Comparison of ENCODE assay signal across 18 mouse cellular contexts in the genomic region with DNA sequence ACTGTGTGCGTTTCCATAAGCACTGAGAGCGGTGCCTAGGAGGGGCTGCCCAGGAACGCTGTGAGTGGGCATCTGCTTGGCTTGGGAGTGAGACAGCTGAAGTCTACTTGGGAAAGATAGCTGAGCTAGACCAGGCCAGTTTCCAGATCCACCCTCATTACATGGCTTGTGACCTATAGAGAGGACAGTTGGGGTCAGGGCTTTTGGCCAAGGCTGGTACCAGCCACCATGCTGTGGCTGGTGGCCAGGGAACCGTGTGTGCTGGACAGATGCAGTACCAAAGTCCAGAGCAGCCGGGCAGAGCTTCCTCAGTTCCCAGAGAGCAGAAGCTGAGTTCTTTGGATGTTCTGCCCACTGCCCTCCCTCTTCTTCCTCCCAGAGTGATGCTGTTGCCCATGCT. TPM values are rescaled to one million over a fixed set of nuclear protein-coding genes. Genes with fewer than 3 reads are reported as not detected.
DNase-seq lines count a peak whose midpoint lies in the region; ATAC-seq lines count a peak whose summit lies in the region.
"Had no signal": no experiment of that assay in that cellular context is flagged by ENCODE, and none has a peak within 500 bp of the region (broad histone marks: within the 10 kb centered on the region; RNA-seq: fewer than 3 reads in every experiment).

No protein-coding gene starts in this region.

- H3K27ac ChIP-seq in forebrain, embryonic 10.5 days: no peak overlapping the region
- H3K27ac ChIP-seq in forebrain, embryonic 13.5 days: no peak overlapping the region
- no peak overlapping the region for H3K27ac ChIP-seq in intestine, embryonic 14.5 days (ENCODE audit: low read depth)
- no peak overlapping the region for H3K27ac ChIP-seq in intestine, embryonic 16.5 days (ENCODE audit: low read length)
- no peak overlapping the region for H3K27ac ChIP-seq in limb, embryonic 11.5 days (replicated peaks; ENCODE audit: low read depth, low read length)
- H3K27ac ChIP-seq in limb, embryonic 10.5 days: no peak overlapping the region
- H3K27ac ChIP-seq in embryonic facial prominence, embryonic 10.5 days (replicated peaks): no peak overlapping the region
- H3K27ac ChIP-seq: embryonic facial prominence, embryonic 15.5 days; limb, embryonic 12.5 days; liver, embryonic 15.5 days; midbrain, embryonic 15.5 days; neural tube, embryonic 15.5 days had no signal

- WGBS in forebrain, embryonic 10.5 days: 86% methylated on average over 5 of the region's 5 CpGs
- 84% methylated on average over 5 of the region's 5 CpGs for WGBS in forebrain, embryonic 13.5 days
- 86% methylated on average over 5 of the region's 5 CpGs for WGBS in intestine, embryonic 14.5 days
- WGBS in intestine, embryonic 16.5 days: 85% methylated on average over 5 of the region's 5 CpGs
- WGBS in limb, embryonic 11.5 days: 91% methylated on average over 5 of the region's 5 CpGs
- 89% methylated on average over 5 of the region's 5 CpGs for WGBS in limb, embryonic 10.5 days
- WGBS in embryonic facial prominence, embryonic 10.5 days: 86% methylated on average over 5 of the region's 5 CpGs

- peaks cover 8% of the 10 kb centered on the region for H3K4me1 ChIP-seq in forebrain, embryonic 10.5 days
- peaks cover 3% of the 10 kb centered on the region; the same call in 1 of the 2 replicates for H3K4me1 ChIP-seq in forebrain, embryonic 13.5 days
- no peaks in the 10 kb centered on the region; the same call in 1 of the 2 replicates for H3K4me1 ChIP-seq in intestine, embryonic 14.5 days (replicated peaks; ENCODE audit: control insufficient read depth, insufficient read depth, low read length)
- H3K4me1 ChIP-seq in intestine, embryonic 16.5 days (ENCODE audit: control insufficient read depth, insufficient read depth, low read length): no peaks in the 10 kb centered on the region
- no peaks in the 10 kb centered on the region for H3K4me1 ChIP-seq in limb, embryonic 11.5 days (ENCODE audit: control insufficient read depth, insufficient read depth, low read length)
- peaks cover 21% of the 10 kb centered on the region for H3K4me1 ChIP-seq in limb, embryonic 10.5 days
- H3K4me1 ChIP-seq in embryonic facial prominence, embryonic 10.5 days: peaks cover 19% of the 10 kb centered on the region
- H3K4me1 ChIP-seq: embryonic facial prominence, embryonic 15.5 days; liver, embryonic 15.5 days; midbrain, embryonic 15.5 days; neural tube, embryonic 15.5 days had no signal

- H3K9me3 ChIP-seq in forebrain, embryonic 10.5 days: no peaks in the 10 kb centered on the region
- H3K9me3 ChIP-seq in forebrain, embryonic 13.5 days (replicated peaks): no peaks in the 10 kb centered on the region
- no peaks in the 10 kb centered on the region for H3K9me3 ChIP-seq in intestine, embryonic 14.5 days (ENCODE audit: control insufficient read depth, low read length)
- H3K9me3 ChIP-seq in intestine, embryonic 16.5 days (ENCODE audit: control insufficient read depth, low read length): no peaks in the 10 kb centered on the region
- H3K9me3 ChIP-seq in limb, embryonic 11.5 days (ENCODE audit: control insufficient read depth, low read length): no peaks in the 10 kb centered on the region
- H3K9me3 ChIP-seq in limb, embryonic 10.5 days (replicated peaks): no peaks in the 10 kb centered on the region
- H3K9me3 ChIP-seq in embryonic facial prominence, embryonic 10.5 days: no peaks in the 10 kb centered on the region
- H3K9me3 ChIP-seq: embryonic facial prominence, embryonic 15.5 days; limb, embryonic 12.5 days; liver, embryonic 15.5 days; midbrain, embryonic 15.5 days; neural tube, embryonic 15.5 days had no signal

- ATAC-seq in forebrain, embryonic 13.5 days: no peak
- no peak for ATAC-seq in intestine, embryonic 14.5 days (replicated peaks; ENCODE audit: low FRiP score, low TSS enrichment, low read depth)
- no peak for ATAC-seq in intestine, embryonic 16.5 days
- ATAC-seq in limb, embryonic 11.5 days (ENCODE audit: insufficient number of reproducible peaks, low FRiP score, low TSS enrichment, low read depth): no peak
- ATAC-seq: lung, postnatal 0 days; midbrain, embryonic 15.5 days had no signal

- no peak overlapping the region for H3K4me2 ChIP-seq in forebrain, embryonic 13.5 days
- no peak overlapping the region for H3K4me2 ChIP-seq in intestine, embryonic 14.5 days (ENCODE audit: low read length)
- no peak overlapping the region for H3K4me2 ChIP-seq in intestine, embryonic 16.5 days (ENCODE audit: low read depth, low read length)
- H3K4me2 ChIP-seq in limb, embryonic 11.5 days (ENCODE audit: low read depth, severe bottlenecking): no peak overlapping the region
- H3K4me2 ChIP-seq: embryonic facial prominence, embryonic 15.5 days; limb, embryonic 12.5 days; liver, embryonic 15.5 days; midbrain, embryonic 15.5 days; neural tube, embryonic 15.5 days had no signal

- no peak overlapping the region for H3K4me3 ChIP-seq in forebrain, embryonic 10.5 days
- H3K4me3 ChIP-seq in forebrain, embryonic 13.5 days: no peak overlapping the region
- no peak overlapping the region for H3K4me3 ChIP-seq in intestine, embryonic 14.5 days (ENCODE audit: low read depth, low read length)
- H3K4me3 ChIP-seq in intestine, embryonic 16.5 days (ENCODE audit: low read length): no peak overlapping the region
- H3K4me3 ChIP-seq in limb, embryonic 11.5 days (ENCODE audit: low read depth, low read length): no peak overlapping the region
- H3K4me3 ChIP-seq in limb, embryonic 10.5 days: no peak overlapping the region
- no peak overlapping the region for H3K4me3 ChIP-seq in embryonic facial prominence, embryonic 10.5 days
- H3K4me3 ChIP-seq: embryonic facial prominence, embryonic 15.5 days; limb, embryonic 12.5 days; liver, embryonic 15.5 days; midbrain, embryonic 15.5 days; neural tube, embryonic 15.5 days had no signal

- no peaks in the 10 kb centered on the region for H3K36me3 ChIP-seq in forebrain, embryonic 10.5 days (replicated peaks)
- no peaks in the 10 kb centered on the region for H3K36me3 ChIP-seq in forebrain, embryonic 13.5 days (ENCODE audit: poor library complexity, severe bottlenecking)
- no peaks in the 10 kb centered on the region for H3K36me3 ChIP-seq in intestine, embryonic 14.5 days (ENCODE audit: control insufficient read depth, insufficient read depth, low read length)
- no peaks in the 10 kb centered on the region for H3K36me3 ChIP-seq in intestine, embryonic 16.5 days (ENCODE audit: control insufficient read depth, insufficient read depth, low read length)
- no peaks in the 10 kb centered on the region for H3K36me3 ChIP-seq in limb, embryonic 11.5 days (ENCODE audit: control insufficient read depth, insufficient read depth, low read length)
- H3K36me3 ChIP-seq in limb, embryonic 10.5 days: no peaks in the 10 kb centered on the region
- no peaks in the 10 kb centered on the region for H3K36me3 ChIP-seq in embryonic facial prominence, embryonic 10.5 days (replicated peaks)
- H3K36me3 ChIP-seq: embryonic facial prominence, embryonic 15.5 days; limb, embryonic 12.5 days; liver, embryonic 15.5 days; midbrain, embryonic 15.5 days; neural tube, embryonic 15.5 days had no signal

- peak; percentile 6 for DNase-seq in forebrain, embryonic 10.5 days (ENCODE audit: extremely low spot score, low spot score)
- DNase-seq in intestine, embryonic 14.5 days (ENCODE audit: low spot score): peak; percentile 27
- peak; percentile 0 for DNase-seq in limb, embryonic 11.5 days (ENCODE audit: low spot score)
- DNase-seq in limb, embryonic 10.5 days (ENCODE audit: low spot score): no peak
- DNase-seq in embryonic facial prominence, embryonic 10.5 days (ENCODE audit: low spot score): peak; percentile 3
- DNase-seq in right cerebral cortex, adult 18-20 months: no peak
- DNase-seq: cerebellum, adult 11 months; embryo, embryonic 11 days; right cerebral cortex, postnatal 14 days; thymus, postnatal 36 days had no signal

- H3K27me3 ChIP-seq in forebrain, embryonic 10.5 days (ENCODE audit: poor library complexity, severe bottlenecking): no peaks in the 10 kb centered on the region
- no peaks in the 10 kb centered on the region for H3K27me3 ChIP-seq in forebrain, embryonic 13.5 days
- H3K27me3 ChIP-seq in intestine, embryonic 14.5 days (replicated peaks; ENCODE audit: control insufficient read depth, insufficient read depth, low read length): no peaks in the 10 kb centered on the region
- no peaks in the 10 kb centered on the region for H3K27me3 ChIP-seq in intestine, embryonic 16.5 days (replicated peaks; ENCODE audit: control insufficient read depth, insufficient read depth, low read length)
- no peaks in the 10 kb centered on the region for H3K27me3 ChIP-seq in limb, embryonic 11.5 days (ENCODE audit: control insufficient read depth, insufficient read depth, low read length)
- H3K27me3 ChIP-seq in limb, embryonic 10.5 days (ENCODE audit: low read depth, poor library complexity, severe bottlenecking): no peaks in the 10 kb centered on the region
- 0 out of 2 replicates have a peak, but pooled peaks cover 5% of the 10 kb centered on the region for H3K27me3 ChIP-seq in embryonic facial prominence, embryonic 10.5 days (replicated peaks; ENCODE audit: low read depth, poor library complexity, severe bottlenecking)
- H3K27me3 ChIP-seq: embryonic facial prominence, embryonic 15.5 days; limb, embryonic 12.5 days; liver, embryonic 15.5 days; midbrain, embryonic 15.5 days; neural tube, embryonic 15.5 days had no signal

- no peak overlapping the region for H3K9ac ChIP-seq in forebrain, embryonic 13.5 days
- H3K9ac ChIP-seq in intestine, embryonic 14.5 days (ENCODE audit: low read length): no peak overlapping the region
- H3K9ac ChIP-seq in intestine, embryonic 16.5 days (ENCODE audit: low read depth, low read length): no peak overlapping the region
- H3K9ac ChIP-seq in limb, embryonic 11.5 days (ENCODE audit: low read length): no peak overlapping the region
- H3K9ac ChIP-seq: embryonic facial prominence, embryonic 15.5 days; limb, embryonic 12.5 days; liver, embryonic 15.5 days; midbrain, embryonic 15.5 days; neural tube, embryonic 15.5 days had no signal

RNA-seq across cellular contexts. Expression of gene Nnmt, which starts 7.6 kb away (rescaled TPM):
- polyA plus RNA-seq in forebrain, embryonic 10.5 days (2016; fragmentation: Nextera tagmentation; extraction: Ambion mirVana): 0.73 and 1.2 TPM in 2 replicates
- 0.40 TPM in 1 of 2 replicates, not detected in the other for polyA plus RNA-seq in forebrain, embryonic 13.5 days (2015; fragmentation: Nextera tagmentation; extraction: Ambion mirVana)
- 2.3 and 2.7 TPM in 2 replicates for polyA plus RNA-seq in intestine, embryonic 14.5 days (2014; fragmentation: Nextera tagmentation; extraction: Ambion mirVana)
- polyA plus RNA-seq in intestine, embryonic 16.5 days (2015; fragmentation: Nextera tagmentation; extraction: Ambion mirVana): 2.9 and 4.0 TPM in 2 replicates
- polyA plus RNA-seq in limb, embryonic 11.5 days (2014; fragmentation: Nextera tagmentation; extraction: Ambion mirVana): 0.52 and 0.62 TPM in 2 replicates
- 0.19 TPM in 2 replicates for polyA plus RNA-seq in limb, embryonic 10.5 days (2016; fragmentation: Nextera tagmentation; extraction: Ambion mirVana)
- polyA plus RNA-seq in embryonic facial prominence, embryonic 10.5 days (2016; fragmentation: Nextera tagmentation; extraction: Ambion mirVana): 0.59 and 0.61 TPM in 2 replicates

Comparison
In these comparisons a context has a peak if more than half of its experiments do, and no peak if none do; other contexts are left out.
1. DNase-seq: peak in forebrain, embryonic 10.5 days (single experiment), intestine, embryonic 14.5 days (single experiment), limb, embryonic 11.5 days (single experiment) and embryonic facial prominence, embryonic 10.5 days (single experiment); none in limb, embryonic 10.5 days (single experiment) and right cerebral cortex, adult 18-20 months (single experiment).